Mouse (Mus musculus): ENCODE data around the gene Kcna3.

Kcna3 gene

DNA sequence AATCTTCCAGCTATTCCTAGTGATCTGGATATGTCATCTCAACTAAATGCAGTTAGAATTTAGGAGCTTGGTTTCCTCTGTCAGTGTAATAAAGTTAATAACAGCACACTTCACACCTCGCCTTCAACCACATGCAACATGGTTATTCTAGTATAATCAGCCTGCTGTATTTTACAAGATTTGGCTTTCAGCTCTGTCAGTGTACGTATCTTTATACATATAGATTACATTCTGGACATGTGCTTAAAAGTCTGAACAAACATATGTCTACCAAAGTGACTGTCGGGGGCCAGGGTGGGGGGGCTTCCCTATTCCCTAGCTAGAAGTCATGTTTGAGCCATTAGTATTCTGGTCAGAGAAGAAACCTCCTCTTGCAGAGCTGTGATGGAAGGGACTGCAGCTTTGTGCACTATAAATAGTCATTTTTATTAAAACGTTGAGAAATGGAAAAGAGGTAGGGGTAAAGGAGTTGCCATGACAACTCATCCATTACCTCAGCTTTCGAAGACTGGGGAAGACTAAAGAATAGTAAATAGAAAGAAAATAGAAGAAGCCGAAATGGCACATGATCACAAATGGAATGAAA is 29.6 kb downstream of the Kcna3 start:
- DNase-seq (ENCODE audit: low spot score), result no peak

- DNase-seq (ENCODE audit: low spot score), result no peak
Observed at GRCm38 (mm10) chr3:107066165-107066850, 30.3 kb downstream of the Kcna3 start.

GRCm38 (mm10) chr3:107067245-107067644 is 31.3 kb downstream of the Kcna3 start:
- DNase-seq (ENCODE audit: low spot score), result no peak

DNA sequence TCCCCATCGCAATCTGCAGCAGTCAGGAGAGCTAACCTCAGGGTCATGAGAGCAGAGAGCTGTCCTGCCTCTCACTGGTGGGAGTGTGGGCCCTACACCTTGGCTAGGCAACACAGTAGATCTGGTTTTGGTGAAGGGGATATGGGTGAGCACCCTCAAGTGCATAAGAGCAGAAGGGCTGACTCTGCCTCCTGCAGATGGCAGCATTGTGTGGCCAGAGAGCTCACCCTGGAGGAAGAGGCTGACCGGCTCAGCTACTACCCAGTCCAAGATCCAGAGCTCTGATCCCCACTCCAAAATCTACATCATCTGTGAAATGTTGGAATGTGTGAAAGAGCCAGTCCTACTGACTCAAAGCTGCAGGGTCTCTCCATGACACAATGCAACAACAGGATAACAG is 37.9 kb downstream of the Kcna3 start:
- no peak for DNase-seq (ENCODE audit: low spot score)

GRCm38 (mm10) chr3:107075705-107076104 is 39.7 kb downstream of the Kcna3 start:
- no peak for DNase-seq (ENCODE audit: low spot score)

- no peak for DNase-seq (ENCODE audit: low spot score)
Observed at GRCm38 (mm10) chr3:107076658-107077057, 40.7 kb downstream of the Kcna3 start.

- DNase-seq (ENCODE audit: low spot score), result no peak
Observed at GRCm38 (mm10) chr3:107077101-107077500, 41.1 kb downstream of the Kcna3 start.

DNA sequence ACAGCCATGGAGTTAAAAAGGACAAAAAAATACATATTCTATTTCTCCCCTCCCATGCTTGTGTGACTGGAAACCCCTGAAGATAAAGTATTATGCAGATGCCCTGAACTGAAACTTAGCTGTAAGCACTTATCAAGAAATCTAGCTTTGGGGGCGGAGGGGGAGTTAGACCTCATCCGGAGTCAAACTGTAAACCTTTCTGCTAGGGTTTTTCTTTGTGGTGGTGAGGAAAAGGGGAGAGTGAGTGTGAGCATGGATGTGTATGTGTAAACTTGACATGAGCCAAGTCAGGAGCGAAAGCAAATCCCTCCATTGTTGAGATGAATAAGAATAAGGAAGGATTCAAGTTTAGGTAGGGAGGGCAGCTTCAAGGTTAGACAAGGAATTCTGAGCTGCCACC is 44.8 kb downstream of the Kcna3 start:
- DNase-seq (ENCODE audit: low spot score), result no peak

- DNase-seq (ENCODE audit: low spot score), result no peak
Observed at GRCm38 (mm10) chr3:107081227-107081626, 45.3 kb downstream of the Kcna3 start.

- DNase-seq (ENCODE audit: low spot score), result no peak
Observed at GRCm38 (mm10) chr3:107084586-107084985, 48.6 kb downstream of the Kcna3 start.

- no peak for DNase-seq (ENCODE audit: low spot score)
Observed at GRCm38 (mm10) chr3:107087410-107087809, 51.4 kb downstream of the Kcna3 start.
